ENCODE assay signal across 8 mouse cellular contexts in genomic region chr12:79759180-79759902, GRCm38 (mm10).
DNase-seq lines count a peak whose midpoint lies in the region; ATAC-seq and TF ChIP-seq lines count a peak whose summit lies in the region.

No protein-coding gene starts in this region.

- TF ChIP-seq POLR2A in cerebellum, adult 2 months (IDR thresholded peaks at IDR 0.05; ENCODE audit: borderline replicate concordance, insufficient read depth, low read length), result no peak

- H3K9ac ChIP-seq in midbrain, embryonic 14.5 days (replicated peaks; ENCODE audit: low read length), result no peak overlapping the region
- no peak overlapping the region for H3K9ac ChIP-seq in kidney, postnatal 0 days (ENCODE audit: low read depth, low read length)
- H3K9ac ChIP-seq in stomach, embryonic 16.5 days (ENCODE audit: low read length), result no peak overlapping the region
- H3K9ac ChIP-seq in midbrain, embryonic 16.5 days (ENCODE audit: low read depth, low read length), result no peak overlapping the region

- peak; percentile 53; the same call in 1 of the 2 replicates for TF ChIP-seq CTCF in kidney, postnatal 0 days (IDR thresholded peaks at IDR 0.05; ENCODE audit: low read depth)
- TF ChIP-seq CTCF in cerebellum, adult 2 months (IDR thresholded peaks at IDR 0.05; ENCODE audit: borderline replicate concordance, insufficient read depth, low read depth, low read length), result no peak

- H3K4me1 ChIP-seq in midbrain, embryonic 10.5 days, result peaks cover 56% of the 10 kb centered on the region
- 0 out of 2 replicates have a peak, but pooled peaks cover 3% of the 10 kb centered on the region for H3K4me1 ChIP-seq in midbrain, embryonic 14.5 days (ENCODE audit: control insufficient read depth, insufficient read depth, low read length)
- peaks cover 44% of the 10 kb centered on the region for H3K4me1 ChIP-seq in kidney, postnatal 0 days (replicated peaks; ENCODE audit: insufficient read depth, low read length)
- peaks cover 45% of the 10 kb centered on the region for H3K4me1 ChIP-seq in stomach, embryonic 16.5 days (ENCODE audit: control insufficient read depth, insufficient read depth, low read length)
- H3K4me1 ChIP-seq in midbrain, embryonic 16.5 days (ENCODE audit: control insufficient read depth, insufficient read depth, low read length), result no peaks in the 10 kb centered on the region
- H3K4me1 ChIP-seq in cerebellum, adult 2 months (ENCODE audit: control insufficient read depth, insufficient read depth, low read length), result no peaks in the 10 kb centered on the region

- no peak for ATAC-seq in midbrain, embryonic 14.5 days (ENCODE audit: low FRiP score, low TSS enrichment)
- ATAC-seq in kidney, postnatal 0 days (replicated peaks; ENCODE audit: low FRiP score, low read depth), result peak; percentile 62
- ATAC-seq in stomach, embryonic 16.5 days (ENCODE audit: insufficient read depth, low FRiP score), result no peak
- ATAC-seq in midbrain, embryonic 16.5 days, result no peak

- no peaks in the 10 kb centered on the region for H3K9me3 ChIP-seq in midbrain, embryonic 10.5 days (replicated peaks)
- H3K9me3 ChIP-seq in midbrain, embryonic 14.5 days (ENCODE audit: control insufficient read depth, low read length), result no peaks in the 10 kb centered on the region
- H3K9me3 ChIP-seq in kidney, postnatal 0 days (replicated peaks; ENCODE audit: low read length), result no peaks in the 10 kb centered on the region
- H3K9me3 ChIP-seq in stomach, embryonic 16.5 days (replicated peaks; ENCODE audit: control insufficient read depth, low read length), result no peaks in the 10 kb centered on the region
- no peaks in the 10 kb centered on the region for H3K9me3 ChIP-seq in midbrain, embryonic 16.5 days (replicated peaks; ENCODE audit: control insufficient read depth, low read length, poor library complexity, severe bottlenecking)

- H3K36me3 ChIP-seq in midbrain, embryonic 10.5 days, result no peaks in the 10 kb centered on the region
- no peaks in the 10 kb centered on the region for H3K36me3 ChIP-seq in midbrain, embryonic 14.5 days (ENCODE audit: control insufficient read depth, insufficient read depth, low read length)
- H3K36me3 ChIP-seq in kidney, postnatal 0 days (ENCODE audit: insufficient read depth, low read length), result no peaks in the 10 kb centered on the region
- no peaks in the 10 kb centered on the region for H3K36me3 ChIP-seq in stomach, embryonic 16.5 days (ENCODE audit: control insufficient read depth, insufficient read depth, low read length)
- H3K36me3 ChIP-seq in midbrain, embryonic 16.5 days (ENCODE audit: control insufficient read depth, insufficient read depth, low read length), result no peaks in the 10 kb centered on the region

- no peak overlapping the region for H3K4me3 ChIP-seq in midbrain, embryonic 10.5 days
- H3K4me3 ChIP-seq in midbrain, embryonic 14.5 days (replicated peaks; ENCODE audit: low read depth, low read length), result no peak overlapping the region
- no peak overlapping the region for H3K4me3 ChIP-seq in kidney, postnatal 0 days (replicated peaks; ENCODE audit: low read depth, low read length)
- H3K4me3 ChIP-seq in stomach, embryonic 16.5 days (replicated peaks; ENCODE audit: low read length), result no peak overlapping the region
- H3K4me3 ChIP-seq in midbrain, embryonic 16.5 days (ENCODE audit: low read depth, low read length), result no peak overlapping the region
- H3K4me3 ChIP-seq in cerebellum, adult 2 months (replicated peaks; ENCODE audit: insufficient read depth, low read depth, low read length), result no peak overlapping the region

- H3K27me3 ChIP-seq in midbrain, embryonic 10.5 days (ENCODE audit: low read depth, poor library complexity, severe bottlenecking), result no peaks in the 10 kb centered on the region
- no peaks in the 10 kb centered on the region for H3K27me3 ChIP-seq in midbrain, embryonic 14.5 days (ENCODE audit: control insufficient read depth, insufficient read depth, low read length)
- H3K27me3 ChIP-seq in kidney, postnatal 0 days (ENCODE audit: insufficient read depth, low read length), result no peaks in the 10 kb centered on the region
- H3K27me3 ChIP-seq in stomach, embryonic 16.5 days (ENCODE audit: control insufficient read depth, insufficient read depth, low read length), result no peaks in the 10 kb centered on the region
- no peaks in the 10 kb centered on the region for H3K27me3 ChIP-seq in midbrain, embryonic 16.5 days (ENCODE audit: control insufficient read depth, insufficient read depth, low read depth, low read length)
- H3K27me3 ChIP-seq in cerebellum, adult 2 months (ENCODE audit: control insufficient read depth, insufficient read depth, low read length), result no peaks in the 10 kb centered on the region; the same call in 1 of the 2 replicates

- H3K27ac ChIP-seq in midbrain, embryonic 10.5 days (replicated peaks), result peak overlapping the region; percentile 67
- H3K27ac ChIP-seq in midbrain, embryonic 14.5 days (replicated peaks; ENCODE audit: low read depth, low read length), result no peak overlapping the region
- H3K27ac ChIP-seq in kidney, postnatal 0 days, result peak overlapping the region; percentile 68
- H3K27ac ChIP-seq in stomach, embryonic 16.5 days (ENCODE audit: low read length), result peak overlapping the region; percentile 13; the same call in 1 of the 2 replicates
- H3K27ac ChIP-seq in midbrain, embryonic 16.5 days (ENCODE audit: low read length), result no peak overlapping the region
- no peak overlapping the region for H3K27ac ChIP-seq in cerebellum, adult 2 months (ENCODE audit: insufficient read depth, low read length)

- DNase-seq in heart, adult 18-20 months, result peak; percentile 49 to 59
- DNase-seq in heart, postnatal 4 days, result no peak
- DNase-seq in midbrain, embryonic 10.5 days (ENCODE audit: low spot score), result no peak
- no peak for DNase-seq in midbrain, embryonic 14.5 days
- DNase-seq in kidney, postnatal 0 days (ENCODE audit: low spot score), result peak; percentile 88
- DNase-seq in cerebellum, adult 2 months, result no peak

- WGBS in midbrain, embryonic 10.5 days, result 61% methylated on average over 8 of the region's 8 CpGs
- 65% methylated on average over 8 of the region's 8 CpGs for WGBS in midbrain, embryonic 14.5 days
- WGBS in kidney, postnatal 0 days, result 23% methylated on average over 8 of the region's 8 CpGs
- WGBS in stomach, embryonic 16.5 days, result 60% methylated on average over 8 of the region's 8 CpGs
- WGBS in midbrain, embryonic 16.5 days, result 67% methylated on average over 8 of the region's 8 CpGs
- WGBS in cerebellum, adult 2 months, result 80% methylated on average over 8 of the region's 8 CpGs

- no peak overlapping the region for H3K4me2 ChIP-seq in midbrain, embryonic 14.5 days (ENCODE audit: low read length)
- no peak overlapping the region for H3K4me2 ChIP-seq in kidney, postnatal 0 days (ENCODE audit: low read length)
- no peak overlapping the region for H3K4me2 ChIP-seq in stomach, embryonic 16.5 days (ENCODE audit: low read depth, low read length)
- H3K4me2 ChIP-seq in midbrain, embryonic 16.5 days (ENCODE audit: low read length), result no peak overlapping the region

Comparison
In these comparisons a context has a peak if more than half of its experiments do, and no peak if none do; other contexts are left out.
1. DNase-seq: peak in heart, adult 18-20 months (2 of 2) and kidney, postnatal 0 days (single experiment); none in heart, postnatal 4 days (single experiment), midbrain, embryonic 10.5 days (single experiment), midbrain, embryonic 14.5 days (single experiment) and cerebellum, adult 2 months (0 of 2).
2. H3K27ac ChIP-seq: peak in midbrain, embryonic 10.5 days (single experiment), kidney, postnatal 0 days (single experiment) and stomach, embryonic 16.5 days (single experiment); none in midbrain, embryonic 14.5 days (single experiment), midbrain, embryonic 16.5 days (single experiment) and cerebellum, adult 2 months (single experiment).